Mouse (Mus musculus): ENCODE measurements around the gene Alg12. TPM values are rescaled to one million over a fixed set of nuclear protein-coding genes. Genes with fewer than 3 reads are reported as not detected.

Alg12 gene
- polyA plus RNA-seq, 1 experiment = 18.1 TPM

- 13% methylated on average over 6 of the region's 6 CpGs for WGBS
- Histone ChIP-seq H3K36me3 (ENCODE audit: control insufficient read depth, insufficient read depth, low read length) (no peaks in the 10 kb centered on the region), H3K4me3 (ENCODE audit: insufficient read depth, low read depth, low read length) (no peak overlapping the region), H3K27me3 (replicated peaks; ENCODE audit: control insufficient read depth, insufficient read depth, low read length) (no peaks in the 10 kb centered on the region), H3K27ac (ENCODE audit: insufficient read depth, low read depth, low read length) (peak overlapping the region; percentile 83), H3K4me1 (ENCODE audit: control insufficient read depth, insufficient read depth, low read length) (peaks cover 58% of the 10 kb centered on the region)
- TF ChIP-seq CTCF (conservative IDR thresholded peaks at IDR 0.05; ENCODE audit: insufficient read depth, insufficient read length, low read depth, low read length) (no peak), POLR2A (IDR thresholded peaks at IDR 0.05; ENCODE audit: low read depth, low read length) (no peak)
- DNase-seq = peak; percentile 95
Measured at GRCm38 (mm10) chr15:88854119-88854968, 35.2 kb upstream of the Alg12 start.

GRCm38 (mm10) chr15:88853106-88853505 is 34.0 kb upstream of the Alg12 start:
- Histone ChIP-seq H3K27ac (ENCODE audit: insufficient read depth, low read depth, low read length) (peak overlapping the region; percentile 96), H3K27me3 (replicated peaks; ENCODE audit: control insufficient read depth, insufficient read depth, low read length) (no peaks in the 10 kb centered on the region), H3K4me1 (ENCODE audit: control insufficient read depth, insufficient read depth, low read length) (peaks cover 57% of the 10 kb centered on the region), H3K4me3 (ENCODE audit: insufficient read depth, low read depth, low read length) (no peak overlapping the region), H3K36me3 (ENCODE audit: control insufficient read depth, insufficient read depth, low read length) (no peaks in the 10 kb centered on the region)
- peak; percentile 56 for DNase-seq
- WGBS = 78% methylated on average over 9 of the region's 9 CpGs
- TF ChIP-seq POLR2A (IDR thresholded peaks at IDR 0.05; ENCODE audit: low read depth, low read length) = no peak
- TF ChIP-seq CTCF (conservative IDR thresholded peaks at IDR 0.05; ENCODE audit: insufficient read depth, insufficient read length, low read depth, low read length) = no peak

GRCm38 (mm10) chr15:88851507-88852149 is 32.5 kb upstream of the Alg12 start:
- Histone ChIP-seq H3K4me1 (ENCODE audit: control insufficient read depth, insufficient read depth, low read length) (peaks cover 57% of the 10 kb centered on the region), H3K27me3 (replicated peaks; ENCODE audit: control insufficient read depth, insufficient read depth, low read length) (no peaks in the 10 kb centered on the region), H3K36me3 (ENCODE audit: control insufficient read depth, insufficient read depth, low read length) (no peaks in the 10 kb centered on the region), H3K4me3 (ENCODE audit: insufficient read depth, low read depth, low read length) (peak overlapping the region; percentile 25), H3K27ac (ENCODE audit: insufficient read depth, low read depth, low read length) (peak overlapping the region; percentile 96)
- WGBS = 45% methylated on average over 10 of the region's 10 CpGs
- TF ChIP-seq CTCF (conservative IDR thresholded peaks at IDR 0.05; ENCODE audit: insufficient read depth, insufficient read length, low read depth, low read length) (no peak), POLR2A (IDR thresholded peaks at IDR 0.05; ENCODE audit: low read depth, low read length) (no peak)
- DNase-seq = peak; percentile 93

- no peaks in the 10 kb centered on the region for H3K36me3 ChIP-seq (ENCODE audit: control insufficient read depth, insufficient read depth, low read length)
- TF ChIP-seq POLR2A (IDR thresholded peaks at IDR 0.05; ENCODE audit: low read depth, low read length) = no peak
- TF ChIP-seq CTCF (conservative IDR thresholded peaks at IDR 0.05; ENCODE audit: insufficient read depth, insufficient read length, low read depth, low read length) = no peak
- peaks cover 56% of the 10 kb centered on the region for H3K4me1 ChIP-seq (ENCODE audit: control insufficient read depth, insufficient read depth, low read length)
- peak; percentile 86 for DNase-seq
- H3K27ac ChIP-seq (ENCODE audit: insufficient read depth, low read depth, low read length) = peak overlapping the region; percentile 96
- WGBS = 39% methylated on average over 3 of the region's 3 CpGs
- no peaks in the 10 kb centered on the region for H3K27me3 ChIP-seq (replicated peaks; ENCODE audit: control insufficient read depth, insufficient read depth, low read length)
- H3K4me3 ChIP-seq (ENCODE audit: insufficient read depth, low read depth, low read length) = peak overlapping the region; percentile 25
Measured at GRCm38 (mm10) chr15:88851076-88851475, 32.0 kb upstream of the Alg12 start.

GRCm38 (mm10) chr15:88850146-88850826 is 31.2 kb upstream of the Alg12 start:
- Histone ChIP-seq H3K4me1 (ENCODE audit: control insufficient read depth, insufficient read depth, low read length) (peaks cover 48% of the 10 kb centered on the region), H3K27ac (ENCODE audit: insufficient read depth, low read depth, low read length) (peak overlapping the region; percentile 96), H3K36me3 (ENCODE audit: control insufficient read depth, insufficient read depth, low read length) (no peaks in the 10 kb centered on the region), H3K4me3 (ENCODE audit: insufficient read depth, low read depth, low read length) (no peak overlapping the region), H3K27me3 (replicated peaks; ENCODE audit: control insufficient read depth, insufficient read depth, low read length) (no peaks in the 10 kb centered on the region)
- DNase-seq = peak; percentile 97
- TF ChIP-seq POLR2A (IDR thresholded peaks at IDR 0.05; ENCODE audit: low read depth, low read length) (peak; percentile 17), CTCF (conservative IDR thresholded peaks at IDR 0.05; ENCODE audit: insufficient read depth, insufficient read length, low read depth, low read length) (no peak)
- 24% methylated on average over 10 of the region's 10 CpGs for WGBS

GRCm38 (mm10) chr15:88849621-88850020 is 30.5 kb upstream of the Alg12 start:
- Histone ChIP-seq H3K36me3 (ENCODE audit: control insufficient read depth, insufficient read depth, low read length) (no peaks in the 10 kb centered on the region), H3K4me1 (ENCODE audit: control insufficient read depth, insufficient read depth, low read length) (peaks cover 42% of the 10 kb centered on the region), H3K27me3 (replicated peaks; ENCODE audit: control insufficient read depth, insufficient read depth, low read length) (no peaks in the 10 kb centered on the region), H3K27ac (ENCODE audit: insufficient read depth, low read depth, low read length) (peak overlapping the region; percentile 85; the same call in 1 of the 2 replicates), H3K4me3 (ENCODE audit: insufficient read depth, low read depth, low read length) (no peak overlapping the region)
- 98% methylated on average over 2 of the region's 2 CpGs for WGBS
- no peak for DNase-seq
- TF ChIP-seq POLR2A (IDR thresholded peaks at IDR 0.05; ENCODE audit: low read depth, low read length) = no peak
- no peak for TF ChIP-seq CTCF (conservative IDR thresholded peaks at IDR 0.05; ENCODE audit: insufficient read depth, insufficient read length, low read depth, low read length)

Measured in kidney, adult 2 months (tissue).